Mouse (Mus musculus) CH12.LX (cell line): ENCODE data around the gene Acvr1.

Experiments
- E2F4 ChIP-seq: IDR thresholded peaks from 2 replicates; pipeline ENCODE4 v1.6.1; 2011; ENCODE audit warnings: low read depth, low read length, improper control_type of control experiment; ENCODE audit not compliant: insufficient replicate concordance
- JUND ChIP-seq: conservative IDR thresholded peaks from 2 replicates; pipeline ENCODE4 v1.6.1; 2011; ENCODE audit warnings: low read depth, low read length, improper control_type of control experiment
- MEF2A ChIP-seq: IDR thresholded peaks from 2 replicates; pipeline ENCODE4 v1.6.1; 2014; ENCODE audit warnings: low read depth, mild to moderate bottlenecking, inconsistent platforms, low read length, improper control_type of control experiment, borderline replicate concordance

DNA sequence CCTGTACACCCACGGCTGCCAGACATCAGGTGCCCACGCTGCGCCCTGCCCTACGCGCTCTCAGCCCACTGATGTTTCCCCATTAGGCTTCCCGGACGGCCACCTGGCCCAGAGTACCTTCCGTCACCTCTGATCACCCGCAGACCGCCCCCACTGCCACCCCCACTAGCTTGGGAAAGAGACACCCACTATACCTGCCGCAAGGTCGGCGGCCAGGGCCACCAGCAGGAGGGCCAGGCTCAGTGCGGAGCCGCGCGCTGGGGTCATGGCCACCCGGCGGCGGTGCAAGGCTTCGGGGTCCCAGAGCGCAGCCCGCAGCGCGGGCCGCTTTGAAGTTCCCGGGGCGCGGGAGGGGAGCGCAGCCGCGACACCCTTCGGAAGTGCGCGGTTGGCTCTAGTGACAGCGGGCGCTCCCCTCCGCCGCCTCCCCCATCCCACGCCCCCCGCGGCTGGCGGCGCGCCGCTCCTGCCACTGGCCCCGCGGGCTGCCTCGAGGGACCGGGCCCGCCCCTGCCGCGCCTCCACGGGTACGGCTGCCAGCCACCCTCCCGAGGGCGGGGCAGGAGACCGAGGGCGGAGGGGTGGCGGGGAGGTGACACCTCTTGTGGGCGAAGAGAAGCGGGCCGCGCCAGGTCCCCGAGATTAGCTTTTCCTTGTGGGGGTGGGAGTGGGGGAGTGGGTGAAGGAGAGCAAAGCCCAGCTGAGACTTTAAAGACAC is 209.4 kb downstream of the Acvr1 start, which contains the start of gene Acvr1c:
- no peak for TF ChIP-seq JUND
- no peak for TF ChIP-seq MEF2A
- TF ChIP-seq E2F4, result no peak
